Mouse (Mus musculus) liver, postnatal 0 days (tissue): ENCODE data around the gene Fignl1.

Experiments used
- CTCF ChIP-seq: sonication (generic); IDR thresholded peaks from 2 replicates; pipeline ENCODE4 v1.5.1; 2016; ENCODE audit warnings: antibody characterized with exemption, low read depth
- EP300 ChIP-seq: IDR thresholded peaks from 2 replicates; pipeline ENCODE4 v1.6.1; 2016; ENCODE audit warnings: antibody characterized with exemption, low read depth, mild to moderate bottlenecking

DNA sequence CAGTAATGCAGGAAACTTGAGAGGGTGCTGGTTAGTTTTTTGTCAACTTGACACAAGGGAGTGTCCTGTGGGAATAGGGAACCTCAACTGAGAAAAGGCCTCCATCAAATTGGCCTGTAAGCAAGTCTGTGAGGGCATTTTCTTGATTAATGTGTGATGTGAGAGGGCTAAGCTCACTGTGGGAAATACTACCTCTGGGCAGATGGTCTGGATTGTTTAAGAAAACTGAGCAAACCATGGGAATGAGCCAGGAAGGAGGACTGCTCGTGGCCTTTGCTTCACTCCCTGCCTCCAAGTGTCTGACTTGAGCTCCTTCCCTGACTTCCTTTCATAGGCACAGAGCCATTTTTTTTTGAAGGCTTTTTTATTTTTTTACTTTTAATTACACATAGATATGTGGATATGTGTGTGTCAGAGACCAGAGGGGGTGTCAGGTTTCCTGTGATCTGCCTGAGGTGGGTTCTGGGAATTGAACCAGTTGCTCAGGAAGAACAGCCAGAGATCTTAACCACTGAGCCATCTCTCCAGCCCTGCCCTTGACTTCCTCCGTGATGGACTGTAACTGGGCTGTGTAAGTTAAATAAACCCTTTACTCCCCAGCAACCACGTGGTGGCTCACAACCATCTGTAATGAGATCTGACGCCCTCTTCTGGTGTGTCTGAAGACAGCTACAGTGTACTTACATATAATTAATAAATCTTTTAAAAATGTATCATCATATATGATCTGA is 45.1 kb upstream of the Fignl1 start:
- no peak for TF ChIP-seq CTCF
- TF ChIP-seq EP300, result no peak
